Mouse (Mus musculus): Measurements from ENCODE around the gene Rere.

DNA sequence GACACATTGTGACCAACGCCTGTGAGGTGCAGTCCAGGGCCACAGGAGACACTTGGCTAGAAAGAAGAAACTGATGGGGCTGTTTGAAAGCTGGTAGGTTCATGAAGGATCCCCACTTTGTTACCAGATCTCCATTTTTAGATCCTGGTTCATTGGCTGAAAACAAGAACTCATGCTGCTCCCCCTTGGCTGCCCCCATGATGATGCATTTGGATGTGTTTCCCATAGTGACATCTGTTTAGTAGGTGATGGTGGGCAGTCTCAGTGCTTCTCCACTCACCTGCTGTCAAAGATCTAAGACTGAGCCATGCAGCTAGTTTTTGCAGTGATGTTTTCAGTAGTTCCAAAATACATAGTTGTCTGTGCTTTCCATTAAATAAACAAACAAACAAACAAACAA is 247.0 kb downstream of the Rere start:
- no peak for TF ChIP-seq CTCF (IDR thresholded peaks at IDR 0.05; ENCODE audit: insufficient read depth, low read length)
- no peak for TF ChIP-seq POLR2A (IDR thresholded peaks at IDR 0.05; ENCODE audit: borderline replicate concordance, extremely low read depth, low read depth, low read length)
